Mouse (Mus musculus) thymus, adult 2 months (tissue): ENCODE data around the gene Rph3al.

Experiments
- CTCF ChIP-seq: fragments of 200-500 bp; IDR thresholded peaks from 2 replicates; pipeline ENCODE4 v1.5.1; 2012; ENCODE audit warnings: mild to moderate bottlenecking, control low read depth, low read length, moderate library complexity, borderline replicate concordance; ENCODE audit not compliant: control insufficient read depth, poor library complexity, insufficient read depth; ENCODE audit errors: extremely low read depth
- POLR2A ChIP-seq: fragments of 200-500 bp; IDR thresholded peaks from 2 replicates; pipeline ENCODE4 v1.6.1; 2012; ENCODE audit warnings: mild to moderate bottlenecking, low read length, control low read depth, moderate library complexity; ENCODE audit not compliant: control insufficient read depth, poor library complexity, insufficient read depth; ENCODE audit errors: extremely low read depth

- TF ChIP-seq POLR2A: no peak
- TF ChIP-seq CTCF: no peak
These were observed 102.5 kb downstream of the Rph3al start for GRCm38 (mm10) chr11:75835587-75836239.
